Mouse (Mus musculus) forebrain, embryonic 11.5 days (tissue): Measurements from ENCODE around the gene Pheta2. TPM values are rescaled to one million over a fixed set of nuclear protein-coding genes. Genes with fewer than 3 reads are reported as not detected.
A peak's percentile ranks its signal among the peaks of the same experiment; 100 is the strongest.
"Not testable (repeated sequence)": the region's sequence is repeated elsewhere in the genome, so short reads cannot be mapped to it uniquely, and the experiment has no call there.

Experiments
- ATAC-seq: fragments of 200-750 bp; cut with Nextera tagmentation; replicated peaks from 2 replicates; pipeline ENCODE4 v1.8.0; 2017; ENCODE audit warnings: moderate TSS enrichment; ENCODE audit not compliant: low FRiP score
- DNase-seq: peaks from one replicate; pipeline ENCODE4 v3.0.0-alpha.2; 2017; ENCODE audit warnings: low spot score
- H3K27ac ChIP-seq: fragments of 300-500 bp; sonication (generic); 2 replicates; pipeline ENCODE4 v1.5.1; 2014; ENCODE audit warnings: low read depth, low read length
- H3K27me3 ChIP-seq: fragments of 300-500 bp; sonication (generic); 2 replicates; pipeline ENCODE4 v1.6.1; 2014; ENCODE audit warnings: mild to moderate bottlenecking, low read length, mixed read lengths; ENCODE audit not compliant: control insufficient read depth, insufficient read depth
- H3K36me3 ChIP-seq: fragments of 300-500 bp; sonication (generic); 2 replicates; pipeline ENCODE4 v1.6.1; 2014; ENCODE audit warnings: mild to moderate bottlenecking, low read length, moderate library complexity, mixed read lengths; ENCODE audit not compliant: control insufficient read depth, insufficient read depth
- H3K4me1 ChIP-seq: fragments of 300-500 bp; sonication (generic); replicated peaks from 2 replicates; pipeline ENCODE4 v1.6.1; 2014; ENCODE audit warnings: low read length, mixed read lengths; ENCODE audit not compliant: control insufficient read depth, insufficient read depth
- H3K4me2 ChIP-seq: fragments of 300-500 bp; sonication (generic); 2 replicates; pipeline ENCODE4 v1.6.1; 2014; ENCODE audit warnings: low read depth, mild to moderate bottlenecking, low read length, moderate library complexity, mixed read lengths; ENCODE audit not compliant: severe bottlenecking
- H3K4me3 ChIP-seq: fragments of 300-500 bp; sonication (generic); 2 replicates; pipeline ENCODE4 v1.5.1; 2014; ENCODE audit warnings: low read depth, low read length
- H3K9ac ChIP-seq: fragments of 300-500 bp; sonication (generic); 2 replicates; pipeline ENCODE4 v1.6.1; 2014; ENCODE audit warnings: low read length
- H3K9me3 ChIP-seq: fragments of 300-500 bp; sonication (generic); 2 replicates; pipeline ENCODE4 v1.6.1; 2016; ENCODE audit warnings: low read length, mixed read lengths; ENCODE audit not compliant: control insufficient read depth
- WGBS: fragments of 180-500 bp; shearing (Covaris S2); extraction: QIAGEN DNeasy Blood & Tissue Kit; methylation state at CpG from one replicate; pipeline ENCODE4 v1.1.7; 2014; 5-methylcytosine and 5-hydroxymethylcytosine counted together
- polyA plus RNA-seq: library from polyadenylated mRNA; unstranded; fragments of >200 nt; fragmentation: Nextera tagmentation; extraction: Ambion mirVana; gene quantifications from 2 replicates; pipeline ENCODE4 v1.2.1, GENCODE M21; 2014

Gene Pheta2
- polyA plus RNA-seq, 1 experiment from 2014 or later: 5.0 TPM

DNA sequence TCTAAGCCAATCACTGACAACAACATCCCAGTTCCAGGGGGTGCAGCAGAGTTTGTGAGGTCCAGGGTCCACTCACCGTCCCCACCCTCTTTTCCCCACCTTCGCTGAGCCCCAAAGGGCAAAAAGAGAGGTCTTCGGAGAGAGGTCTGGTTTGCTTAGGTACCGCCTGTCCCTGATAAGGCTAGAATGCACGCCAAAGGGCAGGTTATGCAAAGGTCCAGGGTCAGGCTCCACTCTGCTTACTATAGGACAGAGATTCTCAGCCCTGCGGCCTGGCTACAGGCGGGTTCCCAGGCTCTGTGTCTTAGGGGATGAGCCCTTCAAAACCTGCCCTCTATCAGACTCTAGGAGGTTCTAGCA, 40.7 kb downstream of the Pheta2 start:
- H3K9ac ChIP-seq: peak overlapping the region; percentile 64
- H3K27me3 ChIP-seq: no peaks in the 10 kb centered on the region
- peaks cover 6% of the 10 kb centered on the region; the same call in 1 of the 2 replicates for H3K4me1 ChIP-seq
- H3K4me2 ChIP-seq: peak overlapping the region; percentile 60
- H3K4me3 ChIP-seq: peak overlapping the region; percentile 35; the same call in 1 of the 2 replicates
- no peak for DNase-seq
- peak; percentile 51; the same call in 1 of the 2 replicates for ATAC-seq
- WGBS: 16% methylated on average over 7 of the region's 7 CpGs
- H3K36me3 ChIP-seq: no peaks in the 10 kb centered on the region
- no peaks in the 10 kb centered on the region for H3K9me3 ChIP-seq
- no peak overlapping the region for H3K27ac ChIP-seq

- WGBS: under 1% methylated on average over 18 of the region's 24 CpGs
- ATAC-seq: peak; percentile 58; the same call in 1 of the 2 replicates
- DNase-seq: peak; percentile 73
- peak within 1 kb of the TSS; percentile 64 for H3K9ac ChIP-seq
- H3K27me3 ChIP-seq: no peaks in the 10 kb centered on the region
- no peak within 1 kb of the TSS for H3K27ac ChIP-seq
- H3K4me1 ChIP-seq: peaks cover 6% of the 10 kb centered on the region; the same call in 1 of the 2 replicates
- peak within 1 kb of the TSS; percentile 35 for H3K4me3 ChIP-seq
- H3K9me3 ChIP-seq: no peaks in the 10 kb centered on the region
- H3K36me3 ChIP-seq: no peaks in the 10 kb centered on the region
- H3K4me2 ChIP-seq: peak within 1 kb of the TSS; percentile 60
These were observed 41.4 kb downstream of the Pheta2 start, which contains the start of gene Cyp2d22 for GRCm38 (mm10) chr15:82379871-82380713. TSS of gene Cyp2d22 (minus strand) at chr15:82380260.

DNA sequence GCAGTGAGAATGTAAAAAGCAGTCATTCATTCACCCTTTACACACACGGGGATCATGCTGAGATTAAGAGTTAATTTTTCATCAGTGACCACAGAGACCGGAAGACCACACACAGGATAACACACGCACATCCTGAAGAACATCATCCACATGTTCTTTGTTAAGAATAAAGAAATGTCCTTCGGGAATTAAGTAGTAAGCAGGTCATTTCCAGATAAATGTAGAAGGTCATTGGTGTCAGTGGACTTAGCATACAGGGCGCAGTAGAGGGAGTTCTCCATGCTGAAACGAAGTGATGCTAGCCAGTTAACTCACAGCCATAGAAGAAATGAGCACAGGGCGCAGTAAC, 41.9 kb downstream of the Pheta2 start:
- H3K4me1 ChIP-seq: peaks cover 6% of the 10 kb centered on the region; the same call in 1 of the 2 replicates
- H3K4me3 ChIP-seq: peak overlapping the region; percentile 35
- no peak overlapping the region; the same call in 1 of the 2 replicates for H3K9ac ChIP-seq
- no peak overlapping the region for H3K27ac ChIP-seq
- no peaks in the 10 kb centered on the region for H3K36me3 ChIP-seq
- H3K27me3 ChIP-seq: no peaks in the 10 kb centered on the region
- ATAC-seq (no peak), DNase-seq (no peak)
- H3K4me2 ChIP-seq: peak overlapping the region; percentile 60
- 41% methylated on average over 7 of the region's 7 CpGs for WGBS
- H3K9me3 ChIP-seq: no peaks in the 10 kb centered on the region

GRCm38 (mm10) chr15:82382441-82382840, 43.7 kb downstream of the Pheta2 start:
- ATAC-seq: no peak
- DNase-seq: no peak
- no peaks in the 10 kb centered on the region for H3K9me3 ChIP-seq
- WGBS: 83% methylated on average over 2 of the region's 2 CpGs
- H3K9ac ChIP-seq: no peak overlapping the region
- H3K27me3 ChIP-seq: no peaks in the 10 kb centered on the region
- H3K4me3 ChIP-seq: no peak overlapping the region
- no peaks in the 10 kb centered on the region for H3K36me3 ChIP-seq
- H3K4me1 ChIP-seq: peaks cover 6% of the 10 kb centered on the region; the same call in 1 of the 2 replicates
- no peak overlapping the region for H3K4me2 ChIP-seq
- no peak overlapping the region for H3K27ac ChIP-seq

DNA sequence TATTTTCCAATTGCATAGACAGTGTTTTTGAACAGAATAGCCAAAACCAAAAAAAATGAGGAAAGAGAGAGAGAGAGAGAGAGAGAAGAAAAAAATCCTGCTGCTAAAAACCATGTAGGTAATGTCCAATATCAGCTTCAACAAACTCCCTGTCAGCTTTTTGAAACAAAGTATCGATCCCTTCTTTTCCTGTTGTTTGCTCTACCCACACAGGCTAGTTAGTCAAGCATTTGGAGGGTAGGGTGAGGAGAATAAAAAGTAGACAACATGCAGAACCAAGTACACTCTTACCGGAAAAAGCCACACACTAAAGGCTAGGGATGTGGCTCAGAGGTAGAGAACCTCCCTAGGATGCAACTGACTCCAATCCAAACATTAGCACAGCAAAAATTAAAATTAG, 47.0 kb downstream of the Pheta2 start:
- Histone ChIP-seq H3K4me2 (no peak overlapping the region), H3K9ac (no peak overlapping the region), H3K27ac (no peak overlapping the region), H3K4me1 (0 out of 2 replicates have a peak, but pooled peaks cover under 1% of the 10 kb centered on the region), H3K36me3 (no peaks in the 10 kb centered on the region), H3K27me3 (no peaks in the 10 kb centered on the region), H3K4me3 (no peak overlapping the region), H3K9me3 (no peaks in the 10 kb centered on the region)
- WGBS: 93% methylated on average over 2 of the region's 2 CpGs
- DNase-seq (no peak), ATAC-seq (no peak)

DNA sequence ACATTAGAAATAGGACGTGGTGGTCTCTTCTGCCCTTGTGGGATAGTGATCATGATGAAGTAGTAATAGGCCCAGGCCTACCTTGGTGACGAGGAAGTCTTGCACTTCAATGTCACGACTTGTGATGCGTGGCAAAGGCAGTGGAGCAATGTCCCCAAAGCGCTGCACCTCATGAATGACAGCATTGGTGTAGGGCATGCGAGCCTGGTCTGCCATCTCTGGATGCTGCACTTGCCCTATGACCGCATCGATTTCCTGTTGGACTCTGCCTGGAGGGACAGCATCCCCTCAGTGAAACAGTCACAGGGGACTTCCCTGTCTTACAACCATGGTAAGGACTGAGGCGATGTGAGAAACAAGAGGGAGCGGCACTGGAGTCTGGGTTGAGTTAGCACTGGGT, 51.2 kb downstream of the Pheta2 start:
- H3K27me3 ChIP-seq, H3K9ac ChIP-seq, H3K4me2 ChIP-seq, H3K4me3 ChIP-seq, H3K27ac ChIP-seq, ATAC-seq, DNase-seq, H3K4me1 ChIP-seq, H3K9me3 ChIP-seq, H3K36me3 ChIP-seq: not testable (repeated sequence)
- WGBS: 94% methylated on average over 10 of the region's 10 CpGs

GRCm38 (mm10) chr15:82393922-82394321, 55.2 kb downstream of the Pheta2 start, which contains the start of gene Cyp2d11:
TSS of gene Cyp2d11 (minus strand) at chr15:82394022.
- not testable (repeated sequence) for H3K36me3 ChIP-seq, H3K27me3 ChIP-seq, H3K9ac ChIP-seq, H3K4me1 ChIP-seq, H3K27ac ChIP-seq, H3K9me3 ChIP-seq, DNase-seq, H3K4me3 ChIP-seq, ATAC-seq, H3K4me2 ChIP-seq
- WGBS: 82% methylated on average over 2 of the region's 2 CpGs
